Mouse (Mus musculus): ENCODE results near the gene Cntnap2.
A peak's percentile ranks its signal among the peaks of the same experiment; 100 is the strongest.

Cntnap2 gene

GRCm38 (mm10) chr6:45059091-45059490 lies at the start of gene Cntnap2:
Gene Cntnap2, plus strand, starts transcription at chr6:45059357.
- peak; percentile 37 for DNase-seq (ENCODE audit: low spot score)

- peak; percentile 11 for DNase-seq (ENCODE audit: low spot score)
Observed at GRCm38 (mm10) chr6:45026011-45026682, 33.0 kb upstream of the Cntnap2 start.

- DNase-seq (ENCODE audit: low spot score): no peak
Observed at GRCm38 (mm10) chr6:45039454-45039853, 19.7 kb upstream of the Cntnap2 start.

- DNase-seq (ENCODE audit: low spot score): no peak
Observed at GRCm38 (mm10) chr6:45059556-45060471, 657 bp downstream of the Cntnap2 start.

- DNase-seq (ENCODE audit: low spot score): no peak
Observed at GRCm38 (mm10) chr6:45062214-45062997, 3.2 kb downstream of the Cntnap2 start.

- no peak for DNase-seq (ENCODE audit: low spot score)
Observed at GRCm38 (mm10) chr6:45088304-45088703, 29.1 kb downstream of the Cntnap2 start.

- DNase-seq (ENCODE audit: low spot score): no peak
Observed at GRCm38 (mm10) chr6:45113613-45114012, 54.5 kb downstream of the Cntnap2 start.

GRCm38 (mm10) chr6:45144882-45145281 lies 85.7 kb downstream of the Cntnap2 start:
- DNase-seq (ENCODE audit: low spot score): no peak

GRCm38 (mm10) chr6:45205039-45205438 lies 145.9 kb downstream of the Cntnap2 start:
- no peak for DNase-seq (ENCODE audit: low spot score)

- no peak for DNase-seq (ENCODE audit: low spot score)
Observed at GRCm38 (mm10) chr6:45214330-45214729, 155.2 kb downstream of the Cntnap2 start.

- DNase-seq (ENCODE audit: low spot score): no peak
Observed at GRCm38 (mm10) chr6:45229002-45229401, 169.8 kb downstream of the Cntnap2 start.

- DNase-seq (ENCODE audit: low spot score): no peak
Observed at GRCm38 (mm10) chr6:45232571-45232970, 173.4 kb downstream of the Cntnap2 start.

GRCm38 (mm10) chr6:45236531-45236930 lies 177.4 kb downstream of the Cntnap2 start:
- no peak for DNase-seq (ENCODE audit: low spot score)

GRCm38 (mm10) chr6:45238117-45238516 lies 179.0 kb downstream of the Cntnap2 start:
- DNase-seq (ENCODE audit: low spot score): no peak

GRCm38 (mm10) chr6:45241218-45241617 lies 182.1 kb downstream of the Cntnap2 start:
- DNase-seq (ENCODE audit: low spot score): no peak

GRCm38 (mm10) chr6:45244680-45245079 lies 185.5 kb downstream of the Cntnap2 start:
- DNase-seq (ENCODE audit: low spot score): no peak

GRCm38 (mm10) chr6:45258047-45258446 lies 198.9 kb downstream of the Cntnap2 start:
- no peak for DNase-seq (ENCODE audit: low spot score)

- no peak for DNase-seq (ENCODE audit: low spot score)
Observed at GRCm38 (mm10) chr6:45271537-45271936, 212.4 kb downstream of the Cntnap2 start.

GRCm38 (mm10) chr6:45273259-45273775 lies 214.2 kb downstream of the Cntnap2 start:
- no peak for DNase-seq (ENCODE audit: low spot score)

- DNase-seq (ENCODE audit: low spot score): no peak
Observed at GRCm38 (mm10) chr6:45290154-45290553, 231.0 kb downstream of the Cntnap2 start.

GRCm38 (mm10) chr6:45317455-45317854 lies 258.3 kb downstream of the Cntnap2 start:
- no peak for DNase-seq (ENCODE audit: low spot score)

- peak; percentile 53 for DNase-seq (ENCODE audit: low spot score)
Observed at GRCm38 (mm10) chr6:45323505-45323904, 264.3 kb downstream of the Cntnap2 start.
